8 mouse cellular contexts compared by ENCODE assay signal in genomic region chr5:34582314-34582675, GRCm38 (mm10). TPM values are rescaled to one million over a fixed set of nuclear protein-coding genes. Genes with fewer than 3 reads are reported as not detected.
DNase-seq lines count a peak whose midpoint lies in the region; ATAC-seq lines count a peak whose summit lies in the region.

No protein-coding gene starts in this region.

- DNase-seq in heart, postnatal 4 days, result no peak
- no peak for DNase-seq in neural tube, embryonic 10.5 days (ENCODE audit: extremely low spot score, low spot score)
- DNase-seq in cerebellum, adult 9-11 months, result no peak

- no peaks in the 10 kb centered on the region for H3K9me3 ChIP-seq in heart, embryonic 12.5 days (replicated peaks)
- H3K9me3 ChIP-seq in neural tube, embryonic 13.5 days, result no peaks in the 10 kb centered on the region
- H3K9me3 ChIP-seq in hindbrain, embryonic 13.5 days, result no peaks in the 10 kb centered on the region
- H3K9me3 ChIP-seq in stomach, embryonic 16.5 days (replicated peaks; ENCODE audit: control insufficient read depth, low read length), result no peaks in the 10 kb centered on the region

- H3K27me3 ChIP-seq in heart, embryonic 12.5 days (replicated peaks), result no peaks in the 10 kb centered on the region
- H3K27me3 ChIP-seq in neural tube, embryonic 13.5 days, result no peaks in the 10 kb centered on the region
- no peaks in the 10 kb centered on the region for H3K27me3 ChIP-seq in hindbrain, embryonic 13.5 days
- H3K27me3 ChIP-seq in stomach, embryonic 16.5 days (ENCODE audit: control insufficient read depth, insufficient read depth, low read length), result no peaks in the 10 kb centered on the region

- 16% methylated on average over 5 of the region's 5 CpGs for WGBS in heart, embryonic 12.5 days
- 78% methylated on average over 5 of the region's 5 CpGs for WGBS in neural tube, embryonic 13.5 days
- WGBS in hindbrain, embryonic 13.5 days, result 82% methylated on average over 5 of the region's 5 CpGs
- 64% methylated on average over 5 of the region's 5 CpGs for WGBS in stomach, embryonic 16.5 days

- peaks cover 6% of the 10 kb centered on the region; the same call in 1 of the 2 replicates for H3K36me3 ChIP-seq in heart, embryonic 12.5 days
- 0 out of 2 replicates have a peak, but pooled peaks cover 5% of the 10 kb centered on the region for H3K36me3 ChIP-seq in neural tube, embryonic 13.5 days
- peaks cover 6% of the 10 kb centered on the region for H3K36me3 ChIP-seq in hindbrain, embryonic 13.5 days
- H3K36me3 ChIP-seq in stomach, embryonic 16.5 days (ENCODE audit: control insufficient read depth, insufficient read depth, low read length), result no peaks in the 10 kb centered on the region

- H3K4me2 ChIP-seq in heart, embryonic 12.5 days, result peak overlapping the region; percentile 45
- H3K4me2 ChIP-seq in neural tube, embryonic 13.5 days, result no peak overlapping the region
- H3K4me2 ChIP-seq in hindbrain, embryonic 13.5 days, result no peak overlapping the region
- peak overlapping the region; percentile 24 for H3K4me2 ChIP-seq in stomach, embryonic 16.5 days (ENCODE audit: low read depth, low read length)

- ATAC-seq in heart, embryonic 12.5 days (ENCODE audit: insufficient number of reproducible peaks, low FRiP score), result peak; percentile 78
- ATAC-seq in neural tube, embryonic 13.5 days (ENCODE audit: low read depth), result no peak
- no peak for ATAC-seq in hindbrain, embryonic 13.5 days (ENCODE audit: low FRiP score)
- ATAC-seq in stomach, embryonic 16.5 days (ENCODE audit: insufficient read depth, low FRiP score), result no peak
- ATAC-seq in inflammation-experienced regulatory T-cells, adult 6 months, result no peak

- peaks cover 32% of the 10 kb centered on the region for H3K4me1 ChIP-seq in heart, embryonic 12.5 days (replicated peaks)
- peaks cover 11% of the 10 kb centered on the region for H3K4me1 ChIP-seq in neural tube, embryonic 13.5 days (replicated peaks)
- peaks cover 16% of the 10 kb centered on the region for H3K4me1 ChIP-seq in hindbrain, embryonic 13.5 days (replicated peaks)
- H3K4me1 ChIP-seq in stomach, embryonic 16.5 days (ENCODE audit: control insufficient read depth, insufficient read depth, low read length), result peaks cover 16% of the 10 kb centered on the region

- H3K4me3 ChIP-seq in heart, embryonic 12.5 days, result 0 out of 2 replicates have a peak overlapping the region, but pooled peaks have one; percentile 13
- no peak overlapping the region for H3K4me3 ChIP-seq in neural tube, embryonic 13.5 days
- H3K4me3 ChIP-seq in hindbrain, embryonic 13.5 days, result no peak overlapping the region
- no peak overlapping the region for H3K4me3 ChIP-seq in stomach, embryonic 16.5 days (replicated peaks; ENCODE audit: low read length)

- peak overlapping the region; percentile 16 for H3K9ac ChIP-seq in heart, embryonic 12.5 days
- H3K9ac ChIP-seq in neural tube, embryonic 13.5 days, result no peak overlapping the region
- no peak overlapping the region for H3K9ac ChIP-seq in hindbrain, embryonic 13.5 days
- H3K9ac ChIP-seq in stomach, embryonic 16.5 days (ENCODE audit: low read length), result no peak overlapping the region

- H3K27ac ChIP-seq in heart, embryonic 12.5 days (ENCODE audit: poor library complexity, severe bottlenecking), result peak overlapping the region; percentile 76
- H3K27ac ChIP-seq in neural tube, embryonic 13.5 days (replicated peaks), result peak overlapping the region; percentile 73
- peak overlapping the region; percentile 71 for H3K27ac ChIP-seq in hindbrain, embryonic 13.5 days
- H3K27ac ChIP-seq in stomach, embryonic 16.5 days (ENCODE audit: low read length), result peak overlapping the region; percentile 75

RNA-seq across cellular contexts. Expression of gene Add1, which starts 8.8 kb away (rescaled TPM):
- polyA plus RNA-seq in heart, embryonic 12.5 days (2016; fragmentation: Nextera tagmentation; extraction: Ambion mirVana), result 188 and 189 TPM in 2 replicates
- total RNA-seq in heart, postnatal 4 days (2021), result 100 to 1,000 TPM; 202 to 209 TPM
- 208 and 221 TPM in 2 replicates for polyA plus RNA-seq in neural tube, embryonic 13.5 days (2015; fragmentation: Nextera tagmentation; extraction: Ambion mirVana)
- polyA plus RNA-seq in hindbrain, embryonic 13.5 days (2015; fragmentation: Nextera tagmentation; extraction: Ambion mirVana), result 206 and 216 TPM in 2 replicates
- polyA plus RNA-seq in stomach, embryonic 16.5 days (2015; fragmentation: Nextera tagmentation; extraction: Ambion mirVana), result 176 and 187 TPM in 2 replicates
- 100 to 1,000 TPM in 1 of 3 experiments, 10 to 100 TPM in 2; 91.1 to 101 (median 93.7) TPM for polyA plus RNA-seq in inflammation-experienced regulatory T-cells, adult 6 months (2017; shearing (Covaris generic))

RNA-seq across cellular contexts. Expression of gene Mfsd10, which starts 54.7 kb away (rescaled TPM):
- 72.2 and 76.5 TPM in 2 replicates for polyA plus RNA-seq in heart, embryonic 12.5 days (2016; fragmentation: Nextera tagmentation; extraction: Ambion mirVana)
- 10 to 100 TPM; 27.9 to 30.5 TPM for total RNA-seq in heart, postnatal 4 days (2021)
- polyA plus RNA-seq in neural tube, embryonic 13.5 days (2015; fragmentation: Nextera tagmentation; extraction: Ambion mirVana), result 77.5 and 77.8 TPM in 2 replicates
- polyA plus RNA-seq in hindbrain, embryonic 13.5 days (2015; fragmentation: Nextera tagmentation; extraction: Ambion mirVana), result 77.2 and 82.5 TPM in 2 replicates
- polyA plus RNA-seq in stomach, embryonic 16.5 days (2015; fragmentation: Nextera tagmentation; extraction: Ambion mirVana), result 118 and 151 TPM in 2 replicates
- polyA plus RNA-seq in inflammation-experienced regulatory T-cells, adult 6 months (2017; shearing (Covaris generic)), result 10 to 100 TPM; 49.8 to 63.6 (median 54.7) TPM

RNA-seq across cellular contexts. Expression of gene Sh3bp2, which starts 56.7 kb away (rescaled TPM):
- polyA plus RNA-seq in heart, embryonic 12.5 days (2016; fragmentation: Nextera tagmentation; extraction: Ambion mirVana), result 3.0 and 6.4 TPM in 2 replicates
- 1 to 10 TPM; 6.1 to 7.9 TPM for total RNA-seq in heart, postnatal 4 days (2021)
- polyA plus RNA-seq in neural tube, embryonic 13.5 days (2015; fragmentation: Nextera tagmentation; extraction: Ambion mirVana), result 15.0 and 16.7 TPM in 2 replicates
- polyA plus RNA-seq in hindbrain, embryonic 13.5 days (2015; fragmentation: Nextera tagmentation; extraction: Ambion mirVana), result 17.1 and 20.9 TPM in 2 replicates
- 5.8 and 7.0 TPM in 2 replicates for polyA plus RNA-seq in stomach, embryonic 16.5 days (2015; fragmentation: Nextera tagmentation; extraction: Ambion mirVana)
- polyA plus RNA-seq in inflammation-experienced regulatory T-cells, adult 6 months (2017; shearing (Covaris generic)), result 10 to 100 TPM in 2 of 3 experiments, 1 to 10 TPM in 1; 4.0 to 15.0 (median 10.2) TPM

Comparison
In these comparisons a context has a peak if more than half of its experiments do, and no peak if none do; other contexts are left out.
1. H3K4me2 ChIP-seq: peak in heart, embryonic 12.5 days (single experiment) and stomach, embryonic 16.5 days (single experiment); none in neural tube, embryonic 13.5 days (single experiment) and hindbrain, embryonic 13.5 days (single experiment).
2. Peak in every context shown above with its lines, with median percentiles within 50 percentile points of each other: H3K27ac ChIP-seq.